Mouse (Mus musculus): Measurements from ENCODE around the gene Lats2. TPM values are rescaled to one million over a fixed set of nuclear protein-coding genes. Genes with fewer than 3 reads are reported as not detected.

Gene Lats2
- polyA plus RNA-seq, 1 experiment: 26.1 TPM

DNA sequence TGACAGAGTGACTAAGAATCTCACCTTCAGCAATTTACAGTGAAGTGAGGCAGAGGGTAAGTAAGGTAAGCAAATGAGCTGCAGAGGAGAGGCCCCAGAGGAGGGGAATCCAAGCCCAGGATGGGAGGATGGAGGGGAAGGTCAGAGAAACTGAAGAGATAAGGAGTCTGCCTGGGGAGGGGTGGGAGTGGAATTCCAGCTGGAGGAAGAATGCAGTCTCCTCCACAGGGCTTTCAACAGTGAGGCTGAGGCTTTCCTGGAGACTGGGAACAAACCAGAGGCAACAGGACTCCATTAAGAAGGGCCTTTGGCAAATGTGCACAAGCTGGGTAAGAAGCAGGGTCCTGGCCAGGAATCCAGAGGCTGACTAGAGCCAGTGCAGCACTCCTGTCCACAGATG is 21.1 kb downstream of the Lats2 start:
- no peak for DNase-seq (ENCODE audit: low read depth)

DNA sequence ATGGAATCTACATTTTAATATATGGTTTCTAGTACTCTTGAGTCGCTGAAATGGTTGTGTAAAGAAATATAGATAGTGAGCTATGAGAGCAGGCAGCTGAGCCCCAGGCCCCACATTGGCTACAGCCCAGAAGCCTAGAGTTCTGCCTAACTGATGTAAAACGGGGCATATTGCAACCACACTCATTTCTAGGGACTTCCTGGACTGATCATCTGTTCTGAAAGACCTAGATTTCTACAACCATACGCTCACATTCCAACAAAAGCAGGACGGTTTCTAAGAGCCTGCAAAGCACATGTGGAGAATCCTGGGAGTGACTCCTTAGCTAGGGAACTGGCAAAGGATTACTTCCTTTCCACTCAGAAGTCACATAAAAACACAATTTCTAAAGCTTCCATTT is 22.0 kb downstream of the Lats2 start:
- no peak for DNase-seq (ENCODE audit: low read depth)

DNA sequence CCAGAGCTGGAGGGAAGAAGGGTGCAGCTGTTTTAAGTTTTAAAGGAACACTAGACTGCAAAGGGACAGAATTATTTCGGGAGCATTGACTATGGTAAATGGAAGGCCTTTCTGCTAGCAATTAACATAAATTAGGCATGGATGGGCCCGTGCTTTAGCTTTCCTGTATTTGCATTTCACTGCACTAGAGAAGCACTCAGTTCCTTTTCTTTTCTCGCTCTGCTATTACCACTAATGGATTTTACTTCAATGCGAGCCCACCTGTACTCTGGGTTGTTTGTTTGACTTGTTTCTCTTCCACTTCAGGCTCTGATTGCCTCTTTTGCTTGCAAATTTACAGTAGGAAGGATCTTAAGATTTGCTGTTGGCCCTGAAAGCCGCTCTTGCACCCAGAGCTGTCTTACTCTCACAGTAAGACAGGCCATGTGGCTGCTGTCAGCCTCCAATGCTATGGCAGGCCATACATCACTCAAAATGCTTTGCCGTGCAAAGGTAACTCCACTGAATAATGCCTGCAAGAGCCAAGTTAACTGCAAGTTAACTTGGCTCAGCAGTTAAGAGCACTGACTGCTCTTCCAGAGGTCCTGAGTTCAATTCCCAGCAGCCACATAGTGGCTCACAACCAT is 25.4 kb downstream of the Lats2 start:
- no peak for DNase-seq (ENCODE audit: low read depth)

DNA sequence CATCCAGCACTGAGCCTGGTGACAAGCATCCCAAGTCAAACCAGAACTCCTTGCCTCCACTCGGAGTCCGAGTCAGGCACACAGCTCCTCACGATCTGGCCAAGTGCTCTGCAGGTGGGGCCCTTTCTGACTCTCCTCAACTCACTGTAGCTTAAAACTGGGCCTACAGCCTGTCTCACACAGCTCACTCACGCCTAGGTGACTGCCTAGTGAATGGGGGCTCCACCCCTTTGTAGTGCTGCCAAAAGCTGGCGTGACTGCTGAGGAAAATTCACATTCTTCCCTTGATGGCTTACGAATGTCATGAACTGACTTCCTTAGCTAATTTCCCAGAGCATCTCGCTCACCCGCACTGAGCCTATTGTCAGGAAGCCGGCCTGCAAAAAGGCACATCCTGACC is 27.7 kb downstream of the Lats2 start:
- no peak for DNase-seq (ENCODE audit: low read depth)

DNA sequence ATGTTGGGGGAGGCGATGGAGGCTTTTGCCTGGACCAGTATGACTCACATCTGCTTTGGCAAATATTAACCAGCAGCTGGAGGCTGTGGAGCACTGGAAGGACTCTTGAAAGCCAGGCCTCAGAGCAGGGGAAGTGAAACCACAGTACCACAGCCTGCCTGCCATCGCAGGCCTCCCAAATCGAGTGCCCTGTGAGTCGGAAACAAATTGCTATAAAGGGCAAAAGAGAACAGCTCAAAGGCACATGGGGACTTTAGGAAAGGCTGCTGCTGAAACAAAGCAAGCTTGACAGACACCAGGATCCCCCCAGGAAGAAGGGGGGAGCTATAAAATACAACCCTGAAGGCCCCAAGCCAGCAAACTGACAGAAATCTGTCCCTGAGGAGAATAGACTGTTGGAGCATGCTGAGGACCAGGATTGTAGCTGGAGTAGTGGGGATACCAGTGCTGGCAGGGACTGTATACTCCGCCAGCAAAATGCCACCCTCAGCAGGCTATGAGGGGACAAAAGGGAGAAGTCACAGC is 28.2 kb downstream of the Lats2 start:
- DNase-seq (ENCODE audit: low read depth): no peak

DNA sequence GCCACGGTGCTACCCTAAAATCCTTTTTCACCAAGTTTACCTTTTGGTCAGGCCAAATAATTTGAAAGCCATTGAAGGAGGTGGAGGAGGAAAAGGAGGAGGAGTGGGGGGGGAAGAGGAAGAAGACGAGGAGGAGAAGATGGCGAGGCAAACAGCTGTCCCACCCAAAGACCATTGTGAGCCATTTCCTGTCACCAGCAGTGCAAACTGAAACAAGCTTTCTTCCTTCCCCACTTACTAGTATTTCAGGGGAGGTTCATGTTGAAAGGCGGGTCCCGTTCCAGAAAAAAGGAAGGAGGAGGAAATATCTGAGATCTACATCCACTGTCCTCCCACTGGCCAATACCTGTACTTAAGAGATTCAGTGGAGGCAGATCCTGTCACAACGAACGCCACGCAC is 28.8 kb downstream of the Lats2 start:
- no peak for DNase-seq (ENCODE audit: low read depth)

DNA sequence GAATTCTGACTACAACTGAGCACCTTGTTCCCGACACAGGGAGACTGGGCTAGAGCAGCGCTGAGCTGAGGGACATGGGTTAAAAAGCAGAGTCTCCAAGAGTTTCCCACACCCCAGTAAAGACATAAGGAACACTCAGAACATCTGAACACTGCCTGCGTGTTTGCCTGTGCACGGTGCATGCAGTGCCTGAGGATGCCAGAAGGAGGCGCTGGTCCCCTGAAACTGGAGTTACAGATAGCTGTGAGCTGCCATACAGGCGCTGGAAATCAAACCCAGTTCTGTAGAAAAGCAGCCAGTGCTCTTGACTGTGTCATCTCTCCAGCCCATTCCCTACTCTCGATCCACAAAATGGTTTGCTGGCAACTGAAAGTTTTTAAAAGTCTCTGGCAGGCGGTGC is 32.0 kb downstream of the Lats2 start:
- DNase-seq (ENCODE audit: low read depth): no peak

DNA sequence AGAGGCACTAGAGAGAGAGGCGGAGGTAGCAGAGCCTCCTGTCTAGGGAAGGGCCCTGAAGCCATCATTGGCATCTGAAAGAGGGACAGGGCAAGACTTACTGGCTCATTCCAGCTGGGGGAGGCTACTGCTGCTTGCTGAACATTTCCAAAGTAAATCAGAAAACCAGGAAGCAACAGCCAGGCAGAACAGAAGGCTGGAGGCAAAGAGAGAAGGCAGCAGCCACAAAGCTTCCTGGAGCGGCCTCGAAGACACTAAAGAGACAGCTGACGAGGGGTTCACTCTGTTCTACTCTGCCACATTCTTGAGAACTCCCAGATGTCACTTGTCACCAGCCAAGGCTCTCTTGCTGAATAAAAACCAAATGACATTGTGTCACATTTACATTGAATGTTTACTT is 33.7 kb downstream of the Lats2 start:
- no peak for DNase-seq (ENCODE audit: low read depth)

DNA sequence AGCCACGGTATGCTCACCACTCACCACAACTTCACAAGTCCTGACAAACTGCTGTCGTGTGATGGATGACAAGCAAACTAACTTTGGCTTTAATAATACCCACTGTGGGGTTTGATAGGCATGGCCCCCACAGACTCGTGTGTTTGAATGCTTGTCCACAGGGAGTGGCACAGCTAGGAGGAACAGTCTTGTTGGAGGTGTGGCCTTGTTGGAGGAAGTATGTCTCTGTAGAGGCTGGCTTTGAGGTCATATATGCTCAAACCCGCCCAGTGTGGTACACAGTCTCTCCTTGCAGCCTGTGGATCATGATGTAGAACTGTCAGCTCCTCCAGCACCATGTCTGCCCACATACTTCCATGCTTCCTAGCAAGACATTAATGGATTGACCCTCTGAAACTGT is 39.9 kb downstream of the Lats2 start:
- DNase-seq (ENCODE audit: low read depth): no peak

DNA sequence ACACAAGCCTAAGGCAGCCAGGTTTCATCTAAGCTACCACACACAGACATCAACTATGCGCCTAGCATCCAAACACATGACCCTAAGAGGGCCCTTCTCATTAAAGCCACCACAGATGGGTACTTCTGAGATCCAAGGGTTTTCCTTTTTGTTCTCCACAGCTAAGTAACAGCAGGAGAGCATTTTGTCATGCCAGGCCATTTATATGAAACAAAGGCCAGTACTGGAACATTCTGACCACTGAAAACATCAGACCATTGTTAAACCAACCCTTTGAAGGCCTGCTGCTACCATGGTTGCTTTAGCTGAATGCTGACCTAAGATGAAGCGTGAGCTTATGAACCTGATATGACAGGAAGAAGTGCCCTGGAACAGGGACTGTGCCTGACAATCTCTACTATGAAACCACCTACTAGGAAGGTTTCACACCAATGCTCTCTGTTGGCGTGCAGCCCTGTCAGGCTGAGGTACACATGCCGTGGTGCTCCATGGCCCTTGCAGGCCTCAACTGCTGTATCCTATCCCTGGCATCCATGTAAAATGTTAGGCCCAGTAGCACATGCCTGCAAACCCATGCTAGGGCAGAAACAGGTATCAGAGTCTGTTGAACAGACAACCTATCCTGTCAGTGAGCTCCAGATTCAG is 41.5 kb downstream of the Lats2 start:
- DNase-seq (ENCODE audit: low read depth): no peak

DNA sequence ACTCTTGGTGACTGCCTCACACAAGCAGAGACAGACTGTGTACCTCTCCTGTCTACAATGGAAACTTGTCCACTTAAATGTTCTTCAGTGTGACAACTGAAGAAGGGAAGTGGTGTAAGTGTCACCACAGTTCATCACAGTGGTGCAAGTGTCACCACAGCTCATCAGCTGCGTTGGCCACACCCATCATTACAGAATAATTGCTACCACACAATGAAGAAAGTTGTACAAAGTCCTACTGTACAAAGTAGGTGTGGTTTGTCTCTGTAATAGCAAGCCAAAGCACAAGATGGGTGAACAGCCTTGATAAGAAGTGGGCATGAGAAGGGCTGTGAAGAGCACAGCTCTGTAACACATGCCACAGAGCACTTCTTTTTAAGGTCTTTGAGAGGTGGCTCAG is 45.3 kb downstream of the Lats2 start:
- no peak for DNase-seq (ENCODE audit: low read depth)

DNA sequence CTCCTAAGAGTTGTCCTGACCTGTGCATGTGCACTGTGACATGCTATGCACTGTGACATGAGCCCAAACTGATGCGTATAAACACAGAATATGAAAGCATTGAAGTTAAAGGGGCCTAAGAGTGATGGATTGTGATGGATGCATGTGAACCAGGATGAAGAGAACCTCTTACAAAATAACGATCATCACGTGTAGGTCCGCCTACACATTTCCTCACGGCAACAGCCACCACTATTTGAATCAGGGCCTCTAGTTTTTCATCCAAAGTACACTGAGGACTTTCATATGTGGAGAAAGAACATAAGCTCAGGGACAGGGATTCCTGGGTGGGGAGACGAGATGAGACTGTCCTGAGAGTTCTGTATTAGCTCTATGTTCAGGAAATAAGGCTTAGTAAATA is 47.1 kb downstream of the Lats2 start:
- no peak for DNase-seq (ENCODE audit: low read depth)

DNA sequence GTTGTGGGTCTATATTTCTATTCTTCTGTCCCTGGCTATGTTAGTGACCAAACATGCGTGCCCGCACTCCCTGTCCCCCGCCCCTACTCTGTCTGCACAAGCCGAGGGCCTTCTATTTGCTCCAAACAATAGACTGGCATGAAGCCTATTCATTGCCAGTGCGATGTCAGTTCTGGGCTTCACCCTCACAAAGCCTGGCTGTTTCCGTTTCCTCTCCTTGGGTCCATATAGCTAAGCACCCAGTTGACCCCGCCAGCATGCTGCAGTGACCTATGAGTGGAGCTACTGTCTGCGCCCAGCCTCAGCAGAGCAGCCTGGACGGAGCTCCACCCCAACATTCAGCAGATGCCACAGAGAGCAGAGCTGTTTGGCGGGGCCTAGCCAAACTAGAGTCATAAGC is 49.0 kb downstream of the Lats2 start:
- no peak for DNase-seq (ENCODE audit: low read depth)

DNA sequence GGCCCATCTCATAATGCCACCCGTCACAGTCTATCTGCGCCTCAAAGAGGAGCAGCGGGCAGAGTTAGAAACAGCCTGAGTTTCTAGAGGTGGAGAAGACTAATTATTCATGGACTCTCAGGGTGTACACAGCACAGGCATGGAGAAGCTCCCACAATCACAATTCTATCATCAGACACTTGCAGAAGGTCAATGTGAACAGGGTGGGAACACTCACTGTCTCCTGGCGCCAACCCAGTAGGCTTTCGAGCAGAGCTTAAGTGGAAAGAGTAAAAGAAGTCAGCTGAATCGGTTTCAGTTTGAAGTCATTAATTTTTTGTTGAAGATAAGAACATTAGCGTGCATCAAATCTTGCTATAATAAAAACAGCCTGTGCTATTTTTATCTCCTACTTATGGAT is 49.6 kb downstream of the Lats2 start:
- DNase-seq (ENCODE audit: low read depth): no peak

DNA sequence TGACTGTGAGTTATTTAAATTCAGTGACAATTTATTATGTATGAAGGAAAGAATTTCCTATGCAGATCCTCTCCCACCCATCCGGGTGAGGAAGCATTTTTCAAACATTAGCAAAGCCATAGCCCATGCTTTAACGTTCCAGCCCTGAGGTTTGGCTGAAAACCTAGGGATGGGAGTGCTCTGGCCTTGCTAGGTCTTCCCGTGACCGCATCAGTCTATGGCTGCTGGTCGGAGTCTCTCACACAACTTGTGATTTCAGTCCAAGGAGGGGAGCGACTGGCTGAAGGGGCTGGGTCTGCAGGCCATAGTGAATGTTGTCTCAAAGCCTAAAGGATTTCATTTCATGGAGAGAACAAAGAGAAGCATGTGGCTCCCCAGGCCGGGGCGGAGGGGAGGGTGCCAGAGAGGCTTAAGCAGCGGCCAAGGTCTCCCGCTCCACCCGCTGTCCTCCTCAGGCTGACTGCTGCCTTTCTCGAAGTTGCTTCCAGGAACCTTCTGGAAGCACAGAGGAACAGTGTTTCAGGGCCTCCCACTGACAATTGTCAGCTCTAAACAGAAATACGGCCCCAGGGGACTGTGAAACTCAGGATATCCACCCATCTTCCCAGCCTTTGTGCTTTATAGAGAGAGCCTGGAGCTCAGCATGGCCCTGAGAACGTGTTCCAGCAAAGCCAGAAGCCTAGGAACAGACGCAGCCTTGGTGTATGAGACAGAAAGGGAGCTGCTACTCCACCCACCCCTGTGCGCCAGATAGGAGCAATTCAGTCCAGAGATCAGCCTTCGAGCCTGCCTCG is 50.9 kb downstream of the Lats2 start:
- DNase-seq (ENCODE audit: low read depth): no peak

DNA sequence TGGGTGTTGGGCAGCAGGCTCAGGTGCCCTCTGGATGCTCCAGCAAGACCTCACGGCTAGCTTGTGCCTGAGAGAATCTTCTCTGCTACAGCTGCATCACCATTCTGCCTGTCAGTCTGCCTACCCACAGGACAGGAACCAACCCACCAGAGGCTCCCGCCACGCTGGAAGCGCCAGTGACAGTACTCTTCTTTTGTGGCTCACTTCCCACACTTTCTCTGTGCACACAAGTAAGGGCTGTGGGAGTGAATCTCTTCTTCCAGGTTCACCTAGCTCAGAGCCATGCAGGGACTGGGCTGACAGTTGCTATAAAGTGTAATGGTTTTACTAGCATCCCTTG is 51.5 kb downstream of the Lats2 start:
- DNase-seq (ENCODE audit: low read depth): no peak

DNA sequence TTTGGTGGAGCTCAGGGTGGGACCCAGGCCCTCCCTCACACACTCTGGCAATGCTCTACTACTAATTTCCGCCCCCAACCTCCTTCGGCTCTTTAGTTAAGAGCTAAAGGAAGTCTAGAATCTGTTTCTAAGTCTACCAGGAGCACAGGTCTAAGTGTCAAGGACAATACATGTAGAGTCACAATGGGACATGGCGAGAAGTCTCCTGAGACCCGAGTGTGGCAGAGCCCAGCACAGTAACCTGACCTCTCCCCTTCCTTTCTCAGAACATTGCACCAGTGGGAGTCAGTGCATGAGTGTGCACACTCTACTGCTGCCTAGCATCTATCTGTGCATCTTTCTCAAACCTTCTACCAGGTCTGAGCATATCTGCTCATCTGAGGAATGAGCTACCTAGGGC is 52.4 kb downstream of the Lats2 start:
- no peak for DNase-seq (ENCODE audit: low read depth)

DNA sequence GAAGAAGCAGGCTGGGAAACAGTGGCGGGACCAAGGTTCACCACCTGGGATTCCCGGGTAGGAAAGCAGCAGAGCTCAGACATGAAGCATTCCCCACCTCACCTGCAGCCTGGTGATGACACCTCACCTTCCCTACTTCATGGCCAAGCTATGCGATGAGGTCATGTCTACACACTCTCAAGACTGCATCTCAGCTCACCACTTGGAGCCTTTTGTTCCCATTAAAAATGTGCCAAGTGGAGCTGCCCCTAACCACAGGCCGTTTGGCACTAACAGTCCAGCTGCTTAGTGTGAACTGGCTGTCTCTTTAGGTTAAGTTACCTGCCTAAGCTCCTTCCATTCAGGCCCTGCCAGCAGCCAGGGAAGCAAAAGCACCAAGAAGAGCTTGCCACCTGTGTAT is 53.1 kb downstream of the Lats2 start:
- no peak for DNase-seq (ENCODE audit: low read depth)

DNA sequence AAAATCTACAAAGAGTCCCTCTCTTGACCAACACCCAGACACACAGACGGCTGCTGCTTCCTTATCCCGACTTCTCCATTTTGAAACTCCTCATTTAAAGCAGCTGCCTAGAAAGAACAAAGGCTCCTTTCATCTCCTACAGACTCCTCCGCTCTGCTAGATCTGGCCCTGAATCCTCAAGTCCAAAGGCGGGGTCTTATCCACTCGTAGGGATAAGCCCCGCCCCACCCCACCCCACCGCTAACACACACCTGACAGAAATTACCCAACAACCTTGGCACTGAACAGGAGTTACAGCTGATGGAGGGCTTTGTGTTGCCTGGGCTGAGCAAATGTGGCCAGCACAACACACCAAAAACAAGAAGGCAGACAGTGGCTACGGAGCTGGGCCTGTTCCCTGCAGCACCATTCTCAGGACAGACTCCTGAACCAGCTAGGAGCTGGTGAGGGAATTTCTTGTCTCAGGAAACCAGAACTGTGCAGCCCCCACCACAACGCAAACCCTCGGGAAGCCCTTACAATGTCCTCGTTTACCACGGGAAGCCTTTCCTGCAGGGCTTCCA is 56.2 kb downstream of the Lats2 start:
- DNase-seq (ENCODE audit: low read depth): peak; percentile 52

DNA sequence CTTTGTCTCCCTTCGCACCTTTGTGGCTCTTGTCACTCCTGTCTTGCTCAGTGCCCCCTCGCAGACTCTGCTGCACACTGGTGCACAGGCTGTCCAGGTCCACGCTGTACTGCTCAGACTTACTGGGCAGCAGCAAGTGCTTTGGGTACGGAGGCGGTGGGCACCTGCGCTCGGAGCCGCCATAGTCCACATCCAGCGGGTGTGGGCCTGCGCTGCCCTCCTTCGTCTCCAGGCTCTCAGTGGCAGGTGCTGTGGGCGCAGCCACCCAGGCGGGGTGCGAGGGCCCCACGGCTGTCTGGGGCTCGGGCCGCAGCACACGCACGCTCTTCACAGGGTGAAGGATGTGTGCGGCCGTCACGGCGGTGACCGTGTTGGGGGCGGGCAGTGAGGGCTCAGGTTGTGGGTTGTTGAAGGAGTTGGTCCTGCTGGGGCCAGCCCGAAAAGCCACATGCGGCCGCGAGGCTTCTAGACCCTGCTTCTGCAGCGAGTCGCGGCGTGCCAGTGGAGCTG is 58.7 kb downstream of the Lats2 start:
- no peak for DNase-seq (ENCODE audit: low read depth)

DNA sequence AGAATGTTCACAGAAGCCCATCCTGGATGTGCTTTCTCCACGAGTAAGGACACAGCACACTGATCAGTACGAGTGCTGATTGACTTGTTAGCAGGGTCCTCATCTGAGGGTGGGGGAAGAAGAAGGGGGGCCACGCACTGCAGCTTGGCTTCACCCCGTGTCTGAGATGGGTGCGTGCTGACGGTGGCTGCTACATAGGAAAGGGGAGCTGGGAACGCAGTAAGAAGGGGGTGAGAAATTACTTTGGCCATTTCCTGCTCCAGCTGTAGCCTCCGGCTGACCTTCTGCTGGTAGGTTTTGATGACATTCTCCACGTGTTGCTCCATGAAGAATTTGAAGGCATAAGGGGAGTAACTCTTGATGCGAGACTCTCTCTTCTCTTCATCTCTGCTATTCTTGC is 59.2 kb downstream of the Lats2 start:
- no peak for DNase-seq (ENCODE audit: low read depth)

DNA sequence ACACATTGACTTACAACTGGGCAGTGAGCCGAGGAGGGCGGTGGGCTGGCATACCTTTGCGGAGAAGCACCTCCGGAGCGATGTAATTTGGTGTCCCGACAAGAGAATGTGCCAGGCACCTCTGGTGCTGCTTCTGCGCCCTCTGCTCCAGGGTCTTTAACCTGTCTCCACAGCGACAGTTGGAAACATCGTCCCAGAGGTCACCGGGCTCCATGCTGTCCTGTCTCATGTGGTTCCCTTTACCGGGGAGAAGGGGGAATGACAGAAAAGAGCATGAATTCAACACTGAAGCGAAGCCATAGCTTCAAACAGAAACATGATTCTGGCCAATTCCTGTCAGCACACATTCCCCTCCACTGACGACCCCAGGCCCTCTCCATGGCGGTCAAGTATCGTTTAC is 62.1 kb downstream of the Lats2 start:
- DNase-seq (ENCODE audit: low read depth): no peak

DNA sequence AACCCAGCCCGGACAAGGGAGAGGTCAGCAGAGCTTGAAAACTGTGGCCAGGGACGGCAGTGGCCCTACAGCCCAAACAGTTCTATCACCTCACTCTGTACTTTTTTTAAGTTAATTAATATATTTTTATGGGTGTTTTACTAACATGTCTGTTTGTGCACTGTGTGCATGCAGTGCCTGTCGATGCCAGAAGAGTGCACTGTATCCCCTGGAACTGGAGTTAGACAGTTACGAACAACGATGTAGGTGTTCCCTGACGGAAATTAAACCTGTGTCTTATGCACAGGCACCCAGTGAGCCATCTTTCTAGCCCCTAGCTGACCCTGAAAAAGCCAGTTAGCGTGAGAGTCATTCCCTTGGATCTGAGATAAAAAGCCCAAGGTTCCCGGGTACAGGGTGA is 62.6 kb downstream of the Lats2 start:
- no peak for DNase-seq (ENCODE audit: low read depth)

Measured in gonadal fat pad, adult 2 months (tissue).